Mouse (Mus musculus) fat pad, adult 2 months (tissue): ENCODE data around the gene Chchd4.

Source experiments
- DNase-seq: peaks from one replicate; pipeline ENCODE4 v3.0.0-alpha.2; 2011; ENCODE audit warnings: low read depth, low spot score; ENCODE audit errors: extremely low read depth

Chchd4 gene

GRCm38 (mm10) chr6:91472868-91473804, at the start of gene Chchd4, which contains the start of gene Tmem43:
Gene Chchd4 (minus strand): TSS chr6:91473546.
Gene Tmem43 (plus strand): TSS chr6:91473703.
- peak; percentile 96 for DNase-seq

GRCm38 (mm10) chr6:91522816-91523215, 49.5 kb upstream of the Chchd4 start:
- DNase-seq, result no peak

GRCm38 (mm10) chr6:91518454-91519020, 45.2 kb upstream of the Chchd4 start:
- no peak for DNase-seq

GRCm38 (mm10) chr6:91515545-91516449, 42.5 kb upstream of the Chchd4 start, which contains the start of the genes Xpc and Lsm3:
Gene Xpc (minus strand): TSS chr6:91515888.
Gene Lsm3 (plus strand): TSS chr6:91515928.
- peak; percentile 56 for DNase-seq

GRCm38 (mm10) chr6:91514737-91515362, 41.5 kb upstream of the Chchd4 start:
- no peak for DNase-seq

- DNase-seq, result no peak
Measured at GRCm38 (mm10) chr6:91514135-91514534, 40.8 kb upstream of the Chchd4 start.

- no peak for DNase-seq
Measured at GRCm38 (mm10) chr6:91510211-91510610, 36.9 kb upstream of the Chchd4 start.

- DNase-seq, result no peak
Measured at GRCm38 (mm10) chr6:91509326-91509725, 36.0 kb upstream of the Chchd4 start.

GRCm38 (mm10) chr6:91508041-91508440, 34.7 kb upstream of the Chchd4 start:
- DNase-seq, result no peak

GRCm38 (mm10) chr6:91506036-91506435, 32.7 kb upstream of the Chchd4 start:
- no peak for DNase-seq

- no peak for DNase-seq
Measured at GRCm38 (mm10) chr6:91503302-91503701, 30.0 kb upstream of the Chchd4 start.

GRCm38 (mm10) chr6:91494526-91494925, 21.2 kb upstream of the Chchd4 start:
- no peak for DNase-seq

GRCm38 (mm10) chr6:91493053-91493452, 19.7 kb upstream of the Chchd4 start:
- no peak for DNase-seq

- no peak for DNase-seq
Measured at GRCm38 (mm10) chr6:91491004-91491403, 17.7 kb upstream of the Chchd4 start.

- DNase-seq, result no peak
Measured at GRCm38 (mm10) chr6:91489872-91490271, 16.5 kb upstream of the Chchd4 start.

GRCm38 (mm10) chr6:91488496-91489212, 15.3 kb upstream of the Chchd4 start:
- DNase-seq, result no peak

GRCm38 (mm10) chr6:91486736-91487453, 13.5 kb upstream of the Chchd4 start:
- DNase-seq, result no peak

- no peak for DNase-seq
Measured at GRCm38 (mm10) chr6:91483371-91483770, 10.0 kb upstream of the Chchd4 start.

- DNase-seq, result no peak
Measured at GRCm38 (mm10) chr6:91476541-91476940, 3.2 kb upstream of the Chchd4 start.
